Mouse (Mus musculus) layer of hippocampus, adult 11-12 months (tissue): Measurements from ENCODE around the gene Fgf3.

ENCODE experiments used
- DNase-seq: peaks from one replicate; pipeline ENCODE4 v3.0.0; 2022; ENCODE audit warnings: low spot score

Gene Fgf3

GRCm38 (mm10) chr7:144837891-144838488 is at the start of gene Fgf3:
Fgf3 (plus strand) TSS chr7:144838083.
- DNase-seq, result no peak

- no peak for DNase-seq
Observed at GRCm38 (mm10) chr7:144788631-144789030, 49.3 kb upstream of the Fgf3 start.

DNA sequence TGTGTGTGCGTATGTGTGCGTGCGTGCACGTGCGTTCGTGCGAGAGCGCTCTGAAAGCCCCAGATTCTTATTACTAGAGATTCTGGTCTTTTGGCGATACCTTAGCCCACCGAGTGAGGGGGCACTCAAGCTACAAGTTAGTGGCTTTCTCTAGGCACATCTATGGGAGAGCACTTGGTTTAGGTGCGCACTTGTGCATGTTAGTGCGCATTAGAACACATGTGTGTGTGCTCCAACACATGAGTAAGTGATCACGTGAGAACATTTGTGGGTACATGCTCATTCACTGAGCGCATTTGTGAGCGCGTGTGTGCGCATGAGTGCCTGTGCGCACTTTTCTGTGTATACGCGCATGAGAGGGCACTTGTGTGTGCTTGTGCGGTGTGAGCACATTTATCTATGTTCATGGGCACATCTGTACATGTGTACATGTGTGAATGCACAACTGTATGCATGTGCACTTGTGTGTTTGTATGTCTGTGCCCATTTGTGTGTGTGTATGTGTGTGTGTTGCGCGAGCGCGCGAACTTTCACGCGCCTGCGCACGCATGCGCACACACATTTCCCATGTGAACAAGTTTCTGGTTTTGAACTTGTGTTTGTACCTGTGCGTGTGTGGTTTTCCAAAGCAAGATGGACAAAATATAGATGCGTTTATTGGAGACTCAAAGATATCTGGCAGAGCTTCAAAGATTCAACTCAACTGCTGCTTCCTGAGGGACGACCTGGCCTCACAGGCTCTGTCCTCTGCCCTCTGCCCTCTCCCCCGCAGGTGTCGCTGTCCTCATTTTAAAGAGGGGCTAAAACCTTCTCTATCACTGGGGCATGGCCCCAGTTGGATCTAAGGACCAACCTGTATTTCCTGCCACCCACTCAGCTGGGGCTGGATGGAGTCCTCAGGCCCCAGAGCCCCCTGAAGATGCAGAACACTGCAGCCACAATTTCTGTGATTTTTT is 48.0 kb upstream of the Fgf3 start:
- DNase-seq, result no peak

DNA sequence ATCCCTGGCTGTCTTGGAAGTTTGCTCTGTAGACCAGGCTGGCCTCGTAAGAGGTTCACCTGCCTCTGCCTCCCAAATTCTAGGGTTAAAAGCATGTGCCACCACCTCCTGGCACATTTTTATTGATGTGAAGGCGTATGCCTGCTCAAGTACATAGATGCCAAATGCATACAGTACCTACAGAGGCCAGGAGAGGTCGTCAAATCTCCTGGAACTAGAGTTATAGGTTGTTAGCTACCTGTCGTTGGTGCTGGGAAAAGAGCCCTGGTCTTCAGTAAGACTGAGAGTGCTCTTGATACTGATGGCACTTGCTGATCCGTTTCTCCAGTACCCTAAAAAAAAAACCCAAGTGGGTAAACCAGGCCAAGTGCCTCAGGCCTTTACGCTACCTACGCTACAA is 46.5 kb upstream of the Fgf3 start:
- no peak for DNase-seq

DNA sequence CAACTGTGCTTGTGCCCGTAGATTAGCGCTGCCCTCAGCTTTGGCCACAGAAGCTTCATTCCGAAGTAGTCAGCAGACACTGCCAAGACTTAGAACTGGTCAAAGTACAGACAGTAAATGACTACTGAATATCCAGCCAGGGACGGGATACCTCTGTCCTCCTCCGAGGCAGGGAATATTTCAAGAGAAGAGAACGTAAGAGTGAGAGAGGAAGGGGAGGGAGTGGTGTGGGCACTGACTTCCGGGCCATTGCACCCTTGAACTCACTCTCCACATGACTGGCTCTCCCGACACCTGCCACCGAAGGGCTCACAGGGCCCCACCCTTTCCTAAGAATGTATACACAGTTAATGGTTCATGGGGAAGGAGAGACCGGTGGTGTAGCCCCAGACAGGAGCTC is 44.6 kb upstream of the Fgf3 start:
- DNase-seq, result no peak

GRCm38 (mm10) chr7:144795976-144796474 is 41.9 kb upstream of the Fgf3 start:
- no peak for DNase-seq

DNA sequence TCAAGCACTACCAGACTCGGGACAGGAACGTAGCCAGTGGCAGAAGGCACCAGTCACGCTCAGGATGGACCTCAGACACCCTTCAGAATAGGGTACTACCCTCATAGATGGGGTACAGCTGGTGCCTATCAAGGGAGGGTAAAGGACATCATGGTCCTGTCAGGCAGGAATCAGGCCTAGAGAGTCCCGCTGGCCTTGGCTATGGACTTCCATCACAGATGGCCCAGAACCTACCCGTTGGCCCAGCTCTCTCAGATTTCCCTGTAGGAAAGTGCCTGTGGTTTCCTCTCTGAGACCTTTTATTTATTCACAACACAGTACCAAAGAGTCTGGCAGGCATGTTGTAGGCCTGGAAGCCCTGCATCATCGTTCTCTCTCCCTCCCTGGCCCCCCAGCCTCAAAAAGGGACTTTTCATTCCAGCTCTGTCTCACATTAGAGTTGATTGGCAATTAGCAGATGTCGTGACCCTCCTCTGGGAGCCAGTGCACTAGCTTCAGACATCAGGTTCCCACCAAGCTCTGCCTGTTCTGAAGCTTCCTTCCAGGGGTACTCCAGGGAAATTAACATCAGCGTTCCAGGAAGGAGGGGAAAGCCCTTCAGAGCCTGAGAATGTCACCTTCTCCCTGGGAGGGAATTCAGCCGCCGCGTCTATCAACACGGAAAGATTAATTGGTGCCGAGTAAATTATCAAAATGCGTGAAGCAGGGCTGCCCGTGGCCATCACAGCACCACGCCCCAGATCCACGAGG is 40.7 kb upstream of the Fgf3 start:
- no peak for DNase-seq

- peak; percentile 48 for DNase-seq
Observed at GRCm38 (mm10) chr7:144798471-144798870, 39.4 kb upstream of the Fgf3 start.

DNA sequence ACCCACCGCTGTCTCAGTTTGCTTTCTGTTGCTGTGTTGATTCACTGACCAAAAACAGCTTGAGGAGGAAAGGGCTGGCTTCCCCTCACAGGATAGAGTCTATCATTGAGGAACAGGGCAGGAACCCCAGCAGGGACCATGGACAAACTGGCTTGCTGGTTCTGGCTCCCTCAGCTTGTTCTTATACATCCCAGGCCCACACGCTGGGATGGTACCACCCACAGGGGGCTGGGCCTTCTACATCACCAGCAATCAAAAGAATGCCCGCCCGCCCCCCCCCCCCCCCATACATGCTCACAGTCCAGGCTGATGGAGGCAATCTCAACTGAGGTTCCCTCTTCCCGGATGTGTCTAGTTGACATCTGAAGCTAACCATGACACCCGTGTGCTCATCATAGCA is 30.8 kb upstream of the Fgf3 start:
- DNase-seq, result no peak

- no peak for DNase-seq
Observed at GRCm38 (mm10) chr7:144807976-144808577, 29.8 kb upstream of the Fgf3 start.

DNA sequence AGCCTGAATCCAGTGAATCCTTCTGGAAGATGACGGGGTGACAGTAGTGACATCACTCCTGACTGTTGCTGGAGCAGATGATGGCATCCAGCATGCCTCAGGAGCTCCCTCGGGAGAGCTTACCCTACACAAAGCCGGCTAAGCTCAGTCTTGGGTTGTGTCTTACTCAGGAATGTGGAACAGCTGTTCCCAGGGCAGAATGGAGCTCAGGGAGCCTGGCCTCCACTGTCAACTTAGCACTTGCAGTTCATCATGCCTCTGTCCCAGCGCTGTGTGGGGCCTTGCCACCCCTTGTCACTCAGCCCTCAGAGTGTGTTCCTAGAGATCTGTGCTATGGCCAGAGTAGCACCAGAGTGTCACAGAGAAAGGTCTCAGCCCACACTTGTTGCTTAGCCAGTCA is 26.4 kb upstream of the Fgf3 start:
- DNase-seq, result no peak

- no peak for DNase-seq
Observed at GRCm38 (mm10) chr7:144821901-144822300, 16.0 kb upstream of the Fgf3 start.

DNA sequence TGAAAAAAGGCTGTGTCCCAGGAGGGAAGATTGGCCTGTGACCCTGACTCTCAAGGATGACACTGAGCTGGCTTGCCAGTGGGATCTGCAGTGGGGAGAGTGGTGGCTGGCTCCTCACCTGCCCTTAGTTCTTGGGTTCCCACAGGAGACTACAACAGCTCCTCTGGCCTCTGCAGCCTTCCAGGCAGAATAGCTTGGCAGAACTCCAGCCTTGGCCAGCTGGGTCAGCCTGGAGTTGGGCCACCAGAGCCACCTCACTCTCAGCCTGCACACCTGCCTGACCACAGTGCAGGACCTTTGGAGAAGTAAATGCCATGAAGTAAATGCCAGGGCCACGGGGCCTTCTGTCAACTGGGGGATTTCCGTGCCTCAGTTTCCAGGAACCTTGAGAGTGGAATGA is 13.9 kb upstream of the Fgf3 start:
- no peak for DNase-seq

DNA sequence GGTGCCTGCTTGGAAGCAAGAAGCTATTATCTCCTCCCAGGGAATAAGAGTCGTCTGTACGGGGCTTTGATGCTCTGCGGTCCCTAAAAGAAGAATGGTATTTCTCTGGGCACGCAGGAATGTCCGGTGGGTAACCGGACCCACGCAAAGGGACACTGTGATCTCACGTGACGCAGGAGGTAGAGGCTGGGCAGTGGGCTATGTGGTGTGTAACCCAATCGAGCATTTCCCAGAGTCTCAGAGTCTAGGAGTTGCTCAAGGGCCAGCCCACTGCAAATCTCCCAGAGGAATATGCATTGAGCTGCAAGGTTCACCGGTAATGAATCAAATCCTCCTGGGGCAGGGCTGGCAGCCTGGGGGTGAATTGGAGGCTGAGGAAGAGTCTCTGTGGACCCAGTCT is 9.5 kb upstream of the Fgf3 start:
- DNase-seq, result no peak

GRCm38 (mm10) chr7:144838522-144839503 is 930 bp downstream of the Fgf3 start:
- peak; percentile 5 for DNase-seq

DNA sequence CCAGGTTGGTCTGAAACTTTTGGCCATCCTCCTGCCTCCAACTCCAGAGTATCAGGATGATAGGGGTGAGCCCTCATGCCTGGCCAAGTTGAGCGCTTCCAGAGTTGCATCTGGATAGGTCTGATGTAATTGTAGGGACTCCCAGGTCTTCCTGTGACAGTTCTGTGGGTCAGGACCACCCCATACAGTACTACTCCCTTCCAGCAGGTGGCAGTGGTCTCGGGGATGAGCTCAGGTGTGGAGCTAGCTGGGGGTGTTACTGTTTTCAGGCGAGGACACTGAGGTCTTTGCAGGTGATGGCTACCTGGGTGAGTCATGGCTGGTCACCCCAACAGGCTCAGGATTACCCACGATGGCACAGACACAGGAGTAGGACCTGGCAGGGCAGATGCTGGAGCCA is 8.3 kb downstream of the Fgf3 start:
- no peak for DNase-seq

DNA sequence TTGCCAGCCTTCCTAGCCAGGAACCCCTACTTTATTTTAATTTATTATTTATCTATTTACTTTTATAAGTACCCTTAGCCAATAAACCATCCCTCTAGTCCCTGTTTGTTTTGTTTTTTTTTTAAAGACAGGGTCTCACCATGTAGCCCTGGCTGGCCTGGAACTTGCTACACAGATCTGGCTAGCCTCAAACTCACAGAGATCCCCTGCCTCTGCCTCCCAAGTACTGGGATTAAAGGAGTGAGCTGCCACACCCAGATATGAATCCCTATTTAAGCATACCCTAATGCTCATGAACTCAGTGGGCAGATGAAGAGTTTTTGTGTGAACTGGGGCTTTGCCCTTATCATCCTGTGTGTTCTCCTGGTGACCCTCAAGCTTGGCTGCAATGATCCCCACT is 9.2 kb downstream of the Fgf3 start, which contains the start of gene Fgf4:
Gene Fgf4 (plus strand): TSS at position 301 of the 400 bp plus-strand sequence.
- DNase-seq, result no peak

GRCm38 (mm10) chr7:144851321-144851720 is 13.4 kb downstream of the Fgf3 start:
- DNase-seq, result no peak

DNA sequence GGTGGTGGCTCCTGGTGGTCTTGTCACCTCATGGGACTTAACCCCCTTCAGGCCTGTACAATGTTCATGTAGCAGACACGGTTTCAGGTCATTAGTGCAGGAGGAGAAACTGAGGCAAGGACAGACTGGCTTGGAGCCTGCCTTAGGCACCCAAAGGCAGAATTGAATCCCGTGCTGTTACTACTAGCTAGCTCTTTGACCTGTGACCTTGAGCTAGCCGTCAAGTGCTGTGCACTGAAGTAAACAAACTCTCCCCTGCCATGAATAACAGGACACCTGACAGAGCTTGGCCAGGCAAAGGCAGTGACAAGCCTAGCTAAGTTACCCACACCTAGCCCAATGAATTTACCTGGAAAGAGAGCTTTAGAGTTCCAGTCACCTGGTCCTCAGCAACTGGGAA is 17.1 kb downstream of the Fgf3 start:
- DNase-seq, result no peak

- no peak for DNase-seq
Observed at GRCm38 (mm10) chr7:144857158-144857557, 19.3 kb downstream of the Fgf3 start.

DNA sequence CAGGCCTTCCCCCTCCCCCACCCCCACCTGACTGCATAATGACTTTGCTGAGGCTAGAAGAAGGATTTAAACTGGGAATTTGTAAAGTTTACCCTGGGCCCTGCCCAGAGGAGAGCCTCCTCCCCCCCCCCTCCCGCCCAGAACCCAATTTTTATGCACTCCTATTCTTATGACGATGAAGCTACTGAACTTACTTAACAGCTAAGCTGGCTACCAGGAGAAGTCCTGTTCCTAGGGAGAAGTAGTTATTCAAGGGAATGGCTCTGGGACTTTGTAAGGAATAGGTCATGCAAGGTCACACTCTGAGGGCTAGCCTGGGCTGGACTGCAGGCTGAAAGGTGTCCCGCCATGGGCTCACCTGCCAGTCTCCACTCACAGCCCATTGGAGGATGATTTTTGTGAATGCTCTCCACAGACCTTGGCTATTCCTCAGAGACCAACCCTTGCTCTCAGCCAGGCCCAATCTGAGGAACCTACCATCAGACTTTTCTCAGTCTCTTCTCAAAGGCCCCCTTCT is 20.0 kb downstream of the Fgf3 start:
- DNase-seq, result no peak
